Mouse (Mus musculus) ES-E14 (cell line): ENCODE measurements around the gene Lpp. TPM values are rescaled to one million over a fixed set of nuclear protein-coding genes. Genes with fewer than 3 reads are reported as not detected.

ENCODE experiments used
- DNase-seq: peaks from one replicate; pipeline ENCODE4 v3.0.0-alpha.2; 2013; ENCODE audit warnings: low read depth, low spot score
- H3K27ac ChIP-seq: 2 replicates; pipeline ENCODE4 v1.5.1; 2012; ENCODE audit warnings: low read depth, mild to moderate bottlenecking, low read length, moderate library complexity, mixed read lengths; ENCODE audit not compliant: poor library complexity, insufficient read depth, severe bottlenecking
- H3K36me3 ChIP-seq: 2 replicates; pipeline ENCODE4 v1.6.1; 2012; ENCODE audit warnings: mild to moderate bottlenecking, low read length, moderate library complexity, mixed read lengths; ENCODE audit not compliant: control insufficient read depth, poor library complexity, insufficient read depth, severe bottlenecking
- H3K4me1 ChIP-seq, 2 experiments: fragments of 150-350 bp in 1 of 2; sonication (generic) in 1 of 2; 2 replicates each; pipeline ENCODE4 v1.6.1; 2012; ENCODE audit warnings: low read length in 2 of 2, mild to moderate bottlenecking in 1 of 2, mixed read lengths in 1 of 2; ENCODE audit not compliant: control insufficient read depth in 2 of 2, insufficient read depth in 2 of 2, poor library complexity in 1 of 2
- H3K4me3 ChIP-seq, 2 experiments: fragments of 150-350 bp in 1 of 2; sonication (generic) in 1 of 2; 2 replicates each; pipeline ENCODE4 v1.5.1; 2012; ENCODE audit warnings: low read length in 2 of 2, low read depth in 1 of 2, mild to moderate bottlenecking in 1 of 2, mixed read lengths in 1 of 2; ENCODE audit not compliant: insufficient read depth in 1 of 2, poor library complexity in 1 of 2, severe bottlenecking in 1 of 2
- H3K9ac ChIP-seq: 2 replicates; pipeline ENCODE4 v1.6.1; 2012; ENCODE audit warnings: low read depth, mild to moderate bottlenecking, low read length, mixed read lengths; ENCODE audit not compliant: poor library complexity, insufficient read depth, severe bottlenecking
- H3K9me3 ChIP-seq: fragments of 150-350 bp; sonication (generic); 2 replicates; pipeline ENCODE4 v1.6.1; 2012; ENCODE audit warnings: low read depth, mild to moderate bottlenecking, low read length; ENCODE audit not compliant: control insufficient read depth, insufficient read depth
- CHD2 ChIP-seq: IDR thresholded peaks from 2 replicates; pipeline ENCODE4 v1.6.1; 2014; ENCODE audit warnings: mild to moderate bottlenecking, low read depth, low read length, inconsistent platforms
- HCFC1 ChIP-seq: IDR thresholded peaks from 2 replicates; pipeline ENCODE4 v1.6.1; 2012; ENCODE audit warnings: low read length, inconsistent platforms, borderline replicate concordance; ENCODE audit not compliant: insufficient read depth
- MAFK ChIP-seq: IDR thresholded peaks from 2 replicates; pipeline ENCODE4 v1.6.1; 2014; ENCODE audit warnings: mild to moderate bottlenecking, low read depth, low read length, inconsistent platforms; ENCODE audit not compliant: insufficient read depth
- ZC3H11A ChIP-seq: IDR thresholded peaks from 2 replicates; pipeline ENCODE4 v1.6.1; 2012; ENCODE audit warnings: low read depth, mild to moderate bottlenecking, inconsistent platforms, low read length, borderline replicate concordance
- ZNF384 ChIP-seq: IDR thresholded peaks from 2 replicates; pipeline ENCODE4 v1.6.1; 2012; ENCODE audit warnings: low read depth, low read length, inconsistent platforms
- in situ Hi-C, 2 experiments: fragments of 600-800 bp; cut with MboI; formaldehyde crosslinking; loops; one replicate each; pipeline ENCODE4 v1.15.1; 2025; ENCODE audit warnings: low sequenced_read_pairs in 2 of 2, inconsistent platforms in 1 of 2; ENCODE audit not compliant: unreplicated experiment in 2 of 2
- total RNA-seq: library from RNA; depleted of rRNA; stranded (reverse); fragments of 300-350 nt; gene quantifications from 2 replicates; pipeline ENCODE4 v1.2.3, GENCODE M21; 2012

Gene Lpp
- total RNA-seq, 1 experiment = 31.4 TPM

DNA sequence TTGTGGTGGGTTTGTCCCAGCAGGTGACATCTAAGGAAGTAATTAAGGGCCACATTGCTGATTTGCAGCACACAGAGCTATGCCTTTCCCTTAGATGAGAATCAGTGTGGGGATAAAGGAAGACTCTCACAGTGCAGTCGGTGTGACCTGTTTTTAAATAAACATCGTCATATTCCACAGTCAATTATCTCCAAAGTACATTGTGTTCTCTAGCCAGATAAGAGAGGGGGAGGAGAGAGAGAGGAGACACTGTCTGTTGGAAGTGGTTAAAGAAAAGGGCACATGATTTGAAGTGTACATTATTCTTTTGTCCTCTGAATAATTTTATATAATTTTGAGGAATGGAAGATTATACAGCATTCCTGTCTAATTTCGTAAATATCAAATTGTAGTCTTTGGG is 388.6 kb downstream of the Lpp start:
- TF ChIP-seq MAFK (no peak), ZC3H11A (no peak), HCFC1 (no peak), CHD2 (no peak), ZNF384 (no peak)
- in situ Hi-C loops = no loop called here
- H3K27ac ChIP-seq = no peak overlapping the region
- H3K9ac ChIP-seq = no peak overlapping the region
- no peak for DNase-seq
- no peak overlapping the region for H3K4me3 ChIP-seq
- H3K36me3 ChIP-seq = no peaks in the 10 kb centered on the region
- no peaks in the 10 kb centered on the region for H3K4me1 ChIP-seq
- no peaks in the 10 kb centered on the region for H3K9me3 ChIP-seq

DNA sequence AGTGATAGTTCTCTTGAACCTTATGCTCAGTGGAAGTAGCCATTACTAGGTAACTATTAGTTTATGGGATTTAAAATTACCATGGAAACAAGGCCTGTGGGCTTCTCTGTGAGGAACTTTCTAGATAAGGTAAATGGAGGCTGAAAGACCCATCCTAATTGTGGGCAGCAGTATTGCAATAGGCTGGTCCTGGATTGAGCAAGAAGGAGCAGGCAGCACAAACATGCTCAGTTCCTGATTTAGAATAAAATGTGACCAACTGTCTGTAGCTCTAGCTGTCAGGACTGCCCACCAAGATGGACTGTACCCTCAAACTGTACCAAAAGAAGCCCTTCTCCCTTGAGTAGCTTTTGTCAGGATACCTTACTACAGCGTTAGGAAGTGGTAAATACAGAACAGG is 392.3 kb downstream of the Lpp start:
- Histone ChIP-seq H3K4me1 (no peaks in the 10 kb centered on the region), H3K9me3 (no peaks in the 10 kb centered on the region), H3K27ac (no peak overlapping the region), H3K4me3 (no peak overlapping the region), H3K36me3 (no peaks in the 10 kb centered on the region), H3K9ac (no peak overlapping the region)
- in situ Hi-C loops = no loop called here
- TF ChIP-seq ZNF384 (no peak), HCFC1 (no peak), MAFK (no peak), ZC3H11A (no peak), CHD2 (no peak)
- DNase-seq = no peak

GRCm38 (mm10) chr16:24788973-24789372 is 395.7 kb downstream of the Lpp start:
- Histone ChIP-seq H3K9me3 (no peaks in the 10 kb centered on the region), H3K4me3 (no peak overlapping the region), H3K27ac (no peak overlapping the region), H3K9ac (no peak overlapping the region), H3K4me1 (no peaks in the 10 kb centered on the region), H3K36me3 (no peaks in the 10 kb centered on the region)
- no peak for DNase-seq
- in situ Hi-C loops = no loop called here
- no peak for TF ChIP-seq ZC3H11A
- no peak for TF ChIP-seq HCFC1
- no peak for TF ChIP-seq ZNF384
- TF ChIP-seq MAFK = no peak
- no peak for TF ChIP-seq CHD2

- no peaks in the 10 kb centered on the region for H3K36me3 ChIP-seq
- H3K27ac ChIP-seq = no peak overlapping the region
- no peak for DNase-seq
- H3K9ac ChIP-seq = no peak overlapping the region
- TF ChIP-seq CHD2 (no peak), ZC3H11A (no peak), MAFK (no peak), ZNF384 (no peak), HCFC1 (no peak)
- no peak overlapping the region for H3K4me3 ChIP-seq
- in situ Hi-C loops = no loop called here
- H3K9me3 ChIP-seq = no peaks in the 10 kb centered on the region
- H3K4me1 ChIP-seq = no peaks in the 10 kb centered on the region
Measured at GRCm38 (mm10) chr16:24791387-24791786, 398.1 kb downstream of the Lpp start.

GRCm38 (mm10) chr16:24791984-24792383 is 398.7 kb downstream of the Lpp start:
- no peak overlapping the region for H3K27ac ChIP-seq
- H3K9ac ChIP-seq = no peak overlapping the region
- no peak for DNase-seq
- no peak overlapping the region for H3K4me3 ChIP-seq
- no peak for TF ChIP-seq HCFC1
- no peak for TF ChIP-seq MAFK
- TF ChIP-seq ZC3H11A = no peak
- TF ChIP-seq CHD2 = no peak
- TF ChIP-seq ZNF384 = no peak
- no peaks in the 10 kb centered on the region for H3K9me3 ChIP-seq
- no peaks in the 10 kb centered on the region for H3K4me1 ChIP-seq
- H3K36me3 ChIP-seq = no peaks in the 10 kb centered on the region
- in situ Hi-C loops = no loop called here
